Mouse (Mus musculus) large intestine, adult 2 months (tissue): Measurements from ENCODE around the gene 1700001P01Rik. TPM values are rescaled to one million over a fixed set of nuclear protein-coding genes. Genes with fewer than 3 reads are reported as not detected.
"Not testable (repeated sequence)": the region's sequence is repeated elsewhere in the genome, so short reads cannot be mapped to it uniquely, and the experiment has no call there.

Experiments used
- DNase-seq: peaks from one replicate; pipeline ENCODE4 v3.0.0-alpha.2; 2012; ENCODE audit warnings: low read depth, low spot score
- WGBS: fragments of 180-500 bp; shearing (Covaris S2); methylation state at CpG from one replicate; pipeline ENCODE4 v1.1.7; 2018; 5-methylcytosine and 5-hydroxymethylcytosine counted together
- polyA plus RNA-seq: library from polyadenylated mRNA; depleted of rRNA; stranded (reverse); fragments of >200 nt; gene quantifications from 2 replicates; pipeline ENCODE4 v1.2.3, GENCODE M21; 2012

The 1700001P01Rik gene
- polyA plus RNA-seq, 1 experiment = not detected

- DNase-seq = no peak
- WGBS = 63% methylated on average over 8 of the region's 8 CpGs
Measured at GRCm38 (mm10) chr11:97798083-97798435, 22.3 kb upstream of the 1700001P01Rik start.

- 58% methylated on average over 15 of the region's 15 CpGs for WGBS
- no peak for DNase-seq
Measured at GRCm38 (mm10) chr11:97797369-97798082, 21.8 kb upstream of the 1700001P01Rik start.

- 5% methylated on average over 6 of the region's 6 CpGs for WGBS
- DNase-seq = no peak
Measured at GRCm38 (mm10) chr11:97796910-97797309, 21.2 kb upstream of the 1700001P01Rik start.

- no peak for DNase-seq
- WGBS = 2% methylated on average over 2 of the region's 2 CpGs
Measured at GRCm38 (mm10) chr11:97793165-97793564, 17.4 kb upstream of the 1700001P01Rik start.

- DNase-seq = not testable (repeated sequence)
- WGBS = 80% methylated on average over 2 of the region's 2 CpGs
Measured at GRCm38 (mm10) chr11:97790778-97791438, 15.2 kb upstream of the 1700001P01Rik start.

- 87% methylated on average over 5 of the region's 5 CpGs for WGBS
- no peak for DNase-seq
Measured at GRCm38 (mm10) chr11:97789727-97790126, 14.0 kb upstream of the 1700001P01Rik start.

- WGBS = 89% methylated on average over 3 of the region's 3 CpGs
- no peak for DNase-seq
Measured at GRCm38 (mm10) chr11:97787961-97788360, 12.2 kb upstream of the 1700001P01Rik start.

- WGBS = under 1% methylated on average over 10 of the region's 10 CpGs
Measured at GRCm38 (mm10) chr11:97782564-97782895, 6.8 kb upstream of the 1700001P01Rik start.

GRCm38 (mm10) chr11:97781832-97782563, 6.3 kb upstream of the 1700001P01Rik start, which contains the start of gene Rpl23:
Gene Rpl23, minus strand, starts transcription at chr11:97782437.
- no peak for DNase-seq
- under 1% methylated on average over 67 of the region's 67 CpGs for WGBS

More at GRCm38 (mm10) chr11:97782564-97782895, 6.8 kb upstream of the 1700001P01Rik start:
- DNase-seq = no peak

GRCm38 (mm10) chr11:97781478-97781831, 5.7 kb upstream of the 1700001P01Rik start:
- under 1% methylated on average over 11 of the region's 11 CpGs for WGBS
- DNase-seq = no peak

- 50% methylated on average over 2 of the region's 2 CpGs for WGBS
- DNase-seq = no peak
Measured at GRCm38 (mm10) chr11:97779968-97780701, 4.4 kb upstream of the 1700001P01Rik start.

- no peak for DNase-seq
- WGBS = 77% methylated on average over 1 of the region's 1 CpGs
Measured at GRCm38 (mm10) chr11:97778918-97779317, 3.2 kb upstream of the 1700001P01Rik start.

GRCm38 (mm10) chr11:97777129-97777529, 1.4 kb upstream of the 1700001P01Rik start:
- WGBS = 43% methylated on average over 2 of the region's 2 CpGs
- no peak for DNase-seq

- DNase-seq = no peak
- 66% methylated on average over 5 of the region's 5 CpGs for WGBS
Measured at GRCm38 (mm10) chr11:97776497-97777128, 895 bp upstream of the 1700001P01Rik start.

- 73% methylated on average over 13 of the region's 13 CpGs for WGBS
Measured at GRCm38 (mm10) chr11:97775186-97775585, 532 bp downstream of the 1700001P01Rik start.

GRCm38 (mm10) chr11:97771410-97771809, 4.3 kb downstream of the 1700001P01Rik start:
- WGBS = 79% methylated on average over 14 of the region's 14 CpGs

More at GRCm38 (mm10) chr11:97775186-97775585, 532 bp downstream of the 1700001P01Rik start:
- no peak for DNase-seq

GRCm38 (mm10) chr11:97769704-97770103, 6.0 kb downstream of the 1700001P01Rik start:
- WGBS = 15% methylated on average over 2 of the region's 2 CpGs
- peak; percentile 53 for DNase-seq

More at GRCm38 (mm10) chr11:97771410-97771809, 4.3 kb downstream of the 1700001P01Rik start:
- no peak for DNase-seq

GRCm38 (mm10) chr11:97766154-97766881, 9.4 kb downstream of the 1700001P01Rik start, which contains the start of gene Cwc25:
Gene Cwc25, minus strand, starts transcription at chr11:97766556.
- peak; percentile 82 for DNase-seq
- WGBS = 1% methylated on average over 38 of the region's 38 CpGs

GRCm38 (mm10) chr11:97761638-97762037, 14.1 kb downstream of the 1700001P01Rik start:
- no peak for DNase-seq
